Mouse (Mus musculus): ENCODE data around the gene Actrt2.

The Actrt2 gene

GRCm38 (mm10) chr4:154638320-154638886, 29.3 kb downstream of the Actrt2 start:
- DNase-seq (ENCODE audit: extremely low read depth, low read depth): no peak

DNA sequence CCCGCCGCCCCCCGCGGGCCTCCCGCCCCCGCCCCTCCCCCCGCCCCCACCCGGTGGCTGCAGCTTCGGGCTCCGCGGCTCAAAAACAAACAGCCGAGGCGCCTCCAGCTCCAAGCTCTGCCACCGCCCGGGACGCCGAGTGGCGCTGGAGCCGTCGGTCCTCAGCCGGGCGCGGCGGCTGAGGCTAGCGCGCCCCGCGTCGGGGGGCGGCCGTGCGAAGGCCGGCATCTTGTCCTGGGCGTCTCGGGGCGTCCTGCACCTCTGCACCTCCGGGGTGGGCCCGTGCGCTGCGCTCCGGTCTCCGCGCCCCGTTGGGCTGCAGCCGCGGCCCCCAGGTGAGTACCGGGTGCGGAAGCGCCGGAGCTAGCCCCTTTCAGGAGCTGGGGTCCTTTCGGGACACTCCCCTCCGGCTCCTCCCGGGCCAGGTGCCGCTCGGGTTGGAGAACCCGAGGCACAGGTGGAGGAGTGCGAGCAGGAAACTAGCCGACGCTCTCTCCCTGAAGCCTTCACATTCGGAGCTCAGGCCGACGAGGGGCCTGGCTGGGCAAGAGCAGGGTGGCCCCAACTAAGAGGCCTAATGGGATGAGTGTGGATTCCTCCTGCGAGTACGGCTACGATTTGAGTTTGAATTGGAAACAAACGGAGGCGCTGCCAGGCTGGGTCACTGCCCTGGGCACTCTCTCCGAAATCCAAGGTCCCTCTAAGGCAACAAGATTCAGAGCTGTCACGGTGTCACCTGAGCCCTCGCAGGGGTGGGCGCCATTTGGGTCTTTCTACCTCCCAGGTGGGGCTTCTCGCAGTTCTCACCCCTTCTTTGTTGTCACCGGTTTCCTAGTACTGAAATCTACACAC, 30.0 kb downstream of the Actrt2 start:
- DNase-seq (ENCODE audit: extremely low read depth, low read depth): no peak

GRCm38 (mm10) chr4:154636721-154637311, 30.9 kb downstream of the Actrt2 start, which contains the start of gene Prdm16:
Gene Prdm16 (minus strand): TSS chr4:154636873.
- no peak for DNase-seq (ENCODE audit: extremely low read depth, low read depth)

GRCm38 (mm10) chr4:154636053-154636433, 31.6 kb downstream of the Actrt2 start:
- no peak for DNase-seq (ENCODE audit: extremely low read depth, low read depth)

- no peak for DNase-seq (ENCODE audit: extremely low read depth, low read depth)
Measured at GRCm38 (mm10) chr4:154635241-154636052, 32.2 kb downstream of the Actrt2 start.

- no peak for DNase-seq (ENCODE audit: extremely low read depth, low read depth)
Measured at GRCm38 (mm10) chr4:154634470-154635240, 33.0 kb downstream of the Actrt2 start.

DNA sequence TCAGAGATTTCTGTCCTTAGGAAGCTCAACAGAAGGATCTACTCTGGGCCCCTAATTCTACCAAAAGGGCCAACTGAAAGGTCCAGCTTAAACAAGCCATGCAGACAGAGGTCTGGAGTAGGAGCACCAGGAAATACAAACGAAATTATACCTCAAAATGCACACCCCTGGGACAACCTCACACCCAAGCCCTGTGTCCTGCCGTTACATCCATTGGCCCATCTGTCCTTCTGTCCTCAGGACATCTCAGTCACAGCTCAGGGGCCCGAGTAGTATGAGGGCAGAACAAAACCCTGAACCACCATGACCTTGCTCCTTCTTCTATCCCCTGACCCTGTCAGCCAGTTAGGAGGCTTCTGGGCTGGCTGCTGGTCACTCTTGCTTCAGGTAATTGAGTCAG, 33.7 kb downstream of the Actrt2 start:
- no peak for DNase-seq (ENCODE audit: extremely low read depth, low read depth)

GRCm38 (mm10) chr4:154632800-154633764, 34.6 kb downstream of the Actrt2 start:
- DNase-seq (ENCODE audit: extremely low read depth, low read depth): no peak

- no peak for DNase-seq (ENCODE audit: extremely low read depth, low read depth)
Measured at GRCm38 (mm10) chr4:154630763-154631162, 36.9 kb downstream of the Actrt2 start.

- DNase-seq (ENCODE audit: extremely low read depth, low read depth): no peak
Measured at GRCm38 (mm10) chr4:154627419-154628142, 40.1 kb downstream of the Actrt2 start.

DNA sequence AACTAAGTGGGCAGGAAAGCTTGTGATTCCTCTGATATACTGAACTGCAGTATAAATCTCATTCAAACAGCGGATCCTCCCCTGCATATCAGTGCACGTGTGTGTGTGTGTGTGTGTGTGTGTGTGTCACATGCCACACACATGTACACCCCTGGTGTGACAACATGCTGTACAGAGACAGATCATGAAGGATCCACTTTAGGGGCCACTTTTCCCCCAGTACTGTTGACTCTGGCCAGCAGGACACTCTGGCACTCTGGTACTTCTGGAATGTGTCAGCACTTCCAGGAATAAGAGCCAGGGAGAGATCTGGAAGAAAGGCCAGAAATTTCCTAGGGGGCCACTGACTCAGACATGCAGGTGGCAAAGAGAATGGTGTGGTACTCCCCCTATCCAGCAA, 41.4 kb downstream of the Actrt2 start:
- no peak for DNase-seq (ENCODE audit: extremely low read depth, low read depth)

- no peak for DNase-seq (ENCODE audit: extremely low read depth, low read depth)
Measured at GRCm38 (mm10) chr4:154625710-154626109, 42.0 kb downstream of the Actrt2 start.

DNA sequence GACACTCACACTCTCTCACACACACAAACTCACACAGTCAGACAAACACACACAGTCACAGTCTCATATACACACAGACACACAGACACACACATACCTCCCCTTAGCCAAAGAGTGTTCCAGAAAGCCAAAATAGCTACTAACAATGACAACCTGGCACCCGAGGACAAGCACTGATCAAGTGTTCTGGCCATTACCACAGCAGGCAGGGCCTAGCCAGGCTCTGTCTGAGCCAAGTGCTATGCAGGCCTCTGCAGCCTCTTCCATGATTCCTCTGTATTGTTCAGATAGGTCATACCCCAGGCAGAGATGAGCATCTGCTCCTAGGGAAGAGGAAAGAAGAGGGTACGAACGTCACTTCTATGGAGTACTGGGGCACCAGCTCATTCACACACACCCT, 44.4 kb downstream of the Actrt2 start:
- no peak for DNase-seq (ENCODE audit: extremely low read depth, low read depth)

GRCm38 (mm10) chr4:154622521-154622920, 45.1 kb downstream of the Actrt2 start:
- DNase-seq (ENCODE audit: extremely low read depth, low read depth): no peak

Data from MEL-GATA-1-ER (cell line).